Mouse (Mus musculus) liver, postnatal 0 days (tissue): ENCODE measurements around the gene Mettl14.
"Not testable (repeated sequence)": the region's sequence is repeated elsewhere in the genome, so short reads cannot be mapped to it uniquely, and the experiment has no call there.

Experiments
- CTCF ChIP-seq: sonication (generic); IDR thresholded peaks from 2 replicates; pipeline ENCODE4 v1.5.1; 2016; ENCODE audit warnings: antibody characterized with exemption, low read depth
- EP300 ChIP-seq: IDR thresholded peaks from 2 replicates; pipeline ENCODE4 v1.6.1; 2016; ENCODE audit warnings: antibody characterized with exemption, low read depth, mild to moderate bottlenecking

DNA sequence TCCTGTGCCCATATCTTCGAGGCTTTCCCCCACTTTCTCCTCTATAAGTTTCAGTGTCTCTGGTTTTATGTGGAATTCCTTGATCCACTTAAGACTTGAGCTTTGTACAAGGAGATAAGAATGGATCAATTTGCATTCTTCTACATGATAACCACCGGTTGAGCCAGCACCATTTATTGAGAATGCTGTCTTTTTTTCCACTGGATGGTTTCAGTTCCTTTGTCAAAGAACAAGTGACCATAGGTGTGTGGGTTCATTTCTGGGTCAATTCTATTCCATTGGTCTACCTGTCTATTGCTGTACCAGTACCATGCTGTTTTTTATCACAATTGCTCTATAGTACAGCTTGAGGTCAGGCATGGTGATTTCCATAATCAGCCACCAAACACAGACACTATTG is 19.1 kb downstream of the Mettl14 start:
- not testable (repeated sequence) for TF ChIP-seq CTCF, EP300
